ENCODE assay signal across 12 mouse cellular contexts in genomic region chr9:108795281-108795680, GRCm38 (mm10). TPM values are rescaled to one million over a fixed set of nuclear protein-coding genes. Genes with fewer than 3 reads are reported as not detected.
DNase-seq lines count a peak whose midpoint lies in the region; ATAC-seq and TF ChIP-seq lines count a peak whose summit lies in the region.
"Had no signal": no experiment of that assay in that cellular context is flagged by ENCODE, and none has a peak within 500 bp of the region (broad histone marks: within the 10 kb centered on the region; RNA-seq: fewer than 3 reads in every experiment).

No protein-coding gene starts in this region.

- no peak overlapping the region for H3K9ac ChIP-seq in heart, embryonic 15.5 days
- H3K9ac ChIP-seq in lung, postnatal 0 days (replicated peaks; ENCODE audit: low read depth): no peak overlapping the region
- no peak overlapping the region for H3K9ac ChIP-seq in stomach, embryonic 14.5 days (replicated peaks; ENCODE audit: low read depth, low read length)
- H3K9ac ChIP-seq: embryonic facial prominence, embryonic 15.5 days had no signal

- no peaks in the 10 kb centered on the region for H3K9me3 ChIP-seq in heart, embryonic 15.5 days (replicated peaks)
- no peaks in the 10 kb centered on the region for H3K9me3 ChIP-seq in lung, postnatal 0 days (ENCODE audit: low read length)
- no peaks in the 10 kb centered on the region for H3K9me3 ChIP-seq in stomach, embryonic 14.5 days (ENCODE audit: control insufficient read depth, low read depth, low read length)
- H3K9me3 ChIP-seq: embryonic facial prominence, embryonic 15.5 days; midbrain, embryonic 10.5 days had no signal

- ATAC-seq in heart, embryonic 15.5 days (replicated peaks; ENCODE audit: insufficient number of reproducible peaks, insufficient read depth, low FRiP score, low read depth): no peak
- no peak for ATAC-seq in lung, postnatal 0 days
- no peak for ATAC-seq in stomach, embryonic 14.5 days (ENCODE audit: insufficient number of reproducible peaks, insufficient read depth, low FRiP score, low read depth)
- ATAC-seq: CD4-positive, CD25-positive, alpha-beta regulatory T cell, adult 4 months had no signal

- no peak overlapping the region for H3K4me3 ChIP-seq in heart, embryonic 15.5 days
- H3K4me3 ChIP-seq in lung, postnatal 0 days (ENCODE audit: low read depth, low read length): no peak overlapping the region
- no peak overlapping the region for H3K4me3 ChIP-seq in stomach, embryonic 14.5 days (ENCODE audit: low read depth, low read length)

- TF ChIP-seq EP300 in lung, postnatal 0 days (IDR thresholded peaks at IDR 0.05): no peak

- peaks cover 50% of the 10 kb centered on the region for H3K4me1 ChIP-seq in heart, embryonic 15.5 days (replicated peaks)
- H3K4me1 ChIP-seq in lung, postnatal 0 days (ENCODE audit: insufficient read depth, low read depth, low read length): peaks cover 14% of the 10 kb centered on the region; the same call in 1 of the 2 replicates
- H3K4me1 ChIP-seq in stomach, embryonic 14.5 days (ENCODE audit: control insufficient read depth, insufficient read depth, low read length): peaks cover 18% of the 10 kb centered on the region; the same call in 1 of the 2 replicates

- no peak for TF ChIP-seq CTCF in lung, postnatal 0 days (IDR thresholded peaks at IDR 0.05)

- H3K27me3 ChIP-seq in heart, embryonic 15.5 days: no peaks in the 10 kb centered on the region
- no peaks in the 10 kb centered on the region for H3K27me3 ChIP-seq in lung, postnatal 0 days (replicated peaks; ENCODE audit: insufficient read depth, low read length)
- H3K27me3 ChIP-seq in stomach, embryonic 14.5 days (ENCODE audit: control insufficient read depth, insufficient read depth, low read length): no peaks in the 10 kb centered on the region
- H3K27me3 ChIP-seq: embryonic facial prominence, embryonic 15.5 days had no signal

- WGBS in heart, embryonic 15.5 days: 65% methylated on average over 2 of the region's 2 CpGs
- 59% methylated on average over 2 of the region's 2 CpGs for WGBS in lung, postnatal 0 days
- WGBS in stomach, embryonic 14.5 days: 61% methylated on average over 2 of the region's 2 CpGs

- no peak for DNase-seq in heart, adult 18-20 months
- no peak for DNase-seq in lung, postnatal 0 days (ENCODE audit: low spot score)
- no peak for DNase-seq in lung, postnatal 14 days
- DNase-seq in kidney, postnatal 36 days: peak; percentile 36 to 84
- no peak for DNase-seq in spleen, adult 12 weeks (ENCODE audit: low spot score)
- DNase-seq in adipocyte (ENCODE audit: low spot score): no peak
- DNase-seq: right cerebral cortex, postnatal 14 days had no signal

- 0 out of 2 replicates have a peak overlapping the region, but pooled peaks have one; percentile 2 for H3K27ac ChIP-seq in heart, embryonic 15.5 days
- H3K27ac ChIP-seq in lung, postnatal 0 days (ENCODE audit: low read length): peak overlapping the region; percentile 64
- H3K27ac ChIP-seq in stomach, embryonic 14.5 days (ENCODE audit: low read length): no peak overlapping the region

- peak overlapping the region; percentile 20; the same call in 1 of the 2 replicates for H3K4me2 ChIP-seq in heart, embryonic 15.5 days
- H3K4me2 ChIP-seq in lung, postnatal 0 days (replicated peaks; ENCODE audit: low read depth, low read length): peak overlapping the region; percentile 54; the same call in 1 of the 2 replicates
- H3K4me2 ChIP-seq in stomach, embryonic 14.5 days (replicated peaks; ENCODE audit: low read depth, low read length): peak overlapping the region; percentile 22

- peaks cover 32% of the 10 kb centered on the region for H3K36me3 ChIP-seq in heart, embryonic 15.5 days
- peaks cover 17% of the 10 kb centered on the region for H3K36me3 ChIP-seq in lung, postnatal 0 days (ENCODE audit: insufficient read depth, low read length)
- peaks cover 32% of the 10 kb centered on the region for H3K36me3 ChIP-seq in stomach, embryonic 14.5 days (ENCODE audit: control insufficient read depth, insufficient read depth, low read length)

RNA-seq across cellular contexts. Expression of gene Ip6k2, which starts 11.7 kb away (rescaled TPM):
- 28.8 and 36.3 TPM in 2 replicates for polyA plus RNA-seq in heart, embryonic 15.5 days (2015; fragmentation: Nextera tagmentation; extraction: Ambion mirVana)
- 10 to 100 TPM; 16.7 to 24.8 TPM for total RNA-seq in heart, adult 18-20 months (2021)
- polyA plus RNA-seq in lung, postnatal 0 days (2015; fragmentation: Nextera tagmentation; extraction: Ambion mirVana): 40.4 and 48.1 TPM in 2 replicates
- polyA plus RNA-seq in stomach, embryonic 14.5 days (2014; fragmentation: Nextera tagmentation; extraction: Ambion mirVana): 118 and 123 TPM in 2 replicates

RNA-seq across cellular contexts. Expression of gene Nckipsd, which starts 12.9 kb away (rescaled TPM):
- 9.7 and 14.5 TPM in 2 replicates for polyA plus RNA-seq in heart, embryonic 15.5 days (2015; fragmentation: Nextera tagmentation; extraction: Ambion mirVana)
- 1 to 10 TPM; 8.6 to 9.6 TPM for total RNA-seq in heart, adult 18-20 months (2021)
- polyA plus RNA-seq in lung, postnatal 0 days (2015; fragmentation: Nextera tagmentation; extraction: Ambion mirVana): 10.9 and 14.2 TPM in 2 replicates
- 11.9 and 15.3 TPM in 2 replicates for polyA plus RNA-seq in stomach, embryonic 14.5 days (2014; fragmentation: Nextera tagmentation; extraction: Ambion mirVana)

RNA-seq across cellular contexts. Expression of gene Celsr3, which starts 30.8 kb away (rescaled TPM):
- 0.06 and 0.22 TPM in 2 replicates for polyA plus RNA-seq in heart, embryonic 15.5 days (2015; fragmentation: Nextera tagmentation; extraction: Ambion mirVana)
- total RNA-seq in heart, adult 18-20 months (2021): under 1 TPM in 1 of 2 experiments, not detected in 1; 0.03 TPM
- 0.08 and 0.17 TPM in 2 replicates for polyA plus RNA-seq in lung, postnatal 0 days (2015; fragmentation: Nextera tagmentation; extraction: Ambion mirVana)
- 1.3 and 1.8 TPM in 2 replicates for polyA plus RNA-seq in stomach, embryonic 14.5 days (2014; fragmentation: Nextera tagmentation; extraction: Ambion mirVana)

RNA-seq across cellular contexts. Expression of gene Slc26a6, which starts 57.8 kb away (rescaled TPM):
- 5.5 and 6.9 TPM in 2 replicates for polyA plus RNA-seq in heart, embryonic 15.5 days (2015; fragmentation: Nextera tagmentation; extraction: Ambion mirVana)
- total RNA-seq in heart, adult 18-20 months (2021): 10 to 100 TPM; 19.6 to 19.8 TPM
- polyA plus RNA-seq in lung, postnatal 0 days (2015; fragmentation: Nextera tagmentation; extraction: Ambion mirVana): 8.3 and 9.7 TPM in 2 replicates
- 17.8 and 19.1 TPM in 2 replicates for polyA plus RNA-seq in stomach, embryonic 14.5 days (2014; fragmentation: Nextera tagmentation; extraction: Ambion mirVana)

Comparison
In these comparisons a context has a peak if more than half of its experiments do, and no peak if none do; other contexts are left out.
1. DNase-seq: peak in kidney, postnatal 36 days (2 of 2); none in heart, adult 18-20 months (0 of 2), lung, postnatal 0 days (single experiment), lung, postnatal 14 days (single experiment), spleen, adult 12 weeks (single experiment) and adipocyte (single experiment).
2. Peak in every context shown above with its lines, with median percentiles within 50 percentile points of each other: H3K4me2 ChIP-seq.